Mouse (Mus musculus) small intestine, adult 2 months (tissue): Measurements from ENCODE around the gene Hoxa3.

Source experiments
- CTCF ChIP-seq: fragments of 200-500 bp; IDR thresholded peaks from 2 replicates; pipeline ENCODE4 v1.5.1; 2012; ENCODE audit warnings: low read depth, mild to moderate bottlenecking, control low read depth, inconsistent platforms, low read length, moderate library complexity, mixed read lengths; ENCODE audit not compliant: insufficient replicate concordance, insufficient read length; ENCODE audit errors: extremely low read depth
- POLR2A ChIP-seq: fragments of 200-500 bp; IDR thresholded peaks from 2 replicates; pipeline ENCODE4 v1.6.1; 2012; ENCODE audit warnings: low read depth, mild to moderate bottlenecking, control low read depth, inconsistent platforms, low read length, moderate library complexity

DNA sequence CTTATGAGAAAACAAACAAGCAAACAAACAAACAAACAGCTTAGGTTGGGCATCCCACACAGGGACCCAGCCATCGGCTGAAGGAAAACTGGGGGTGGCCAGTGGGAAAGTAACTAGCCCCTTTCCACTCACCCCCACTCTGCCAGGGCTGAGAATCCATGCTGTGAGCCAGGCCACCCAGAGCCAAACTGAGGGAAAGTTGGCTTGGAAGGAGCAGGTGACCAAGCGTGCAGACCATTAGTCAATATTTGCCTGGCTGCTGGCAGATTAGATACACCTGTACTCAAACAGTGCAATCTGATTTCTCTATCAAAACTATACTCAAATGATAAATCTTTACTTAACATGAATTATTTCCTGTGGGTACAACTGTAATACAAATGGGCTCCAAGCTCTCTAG, 31.1 kb downstream of the Hoxa3 start:
- TF ChIP-seq CTCF, result no peak
- TF ChIP-seq POLR2A, result no peak
